Mouse (Mus musculus) liver, embryonic 14.5 days (tissue): Measurements from ENCODE around the gene Adap2. TPM values are rescaled to one million over a fixed set of nuclear protein-coding genes. Genes with fewer than 3 reads are reported as not detected.

Experiments used
- ATAC-seq: fragments of 200-750 bp; cut with Nextera tagmentation; 2 replicates; pipeline ENCODE4 v1.8.0; 2017; ENCODE audit warnings: moderate number of reproducible peaks, mild to moderate bottlenecking, moderate library complexity; ENCODE audit not compliant: insufficient read depth
- DNase-seq, 3 experiments: peaks; one replicate each; pipeline ENCODE4 v3.0.0-alpha.2; 2012 to 2013; ENCODE audit warnings: low read depth in 3 of 3, low spot score in 3 of 3
- H3K27ac ChIP-seq: fragments of 300-500 bp; sonication (generic); 2 replicates; pipeline ENCODE4 v1.5.1; 2014; ENCODE audit warnings: moderate library complexity, mild to moderate bottlenecking, control low read depth, inconsistent platforms
- H3K27me3 ChIP-seq: fragments of 300-500 bp; sonication (generic); 2 replicates; pipeline ENCODE4 v1.6.1; 2014; ENCODE audit warnings: mild to moderate bottlenecking, low read length, moderate library complexity; ENCODE audit not compliant: control insufficient read depth, insufficient read depth
- H3K36me3 ChIP-seq: fragments of 300-500 bp; sonication (generic); replicated peaks from 2 replicates; pipeline ENCODE4 v1.6.1; 2014; ENCODE audit warnings: low read depth; ENCODE audit not compliant: control insufficient read depth, insufficient read depth
- H3K4me1 ChIP-seq, 2 experiments: fragments of 200-500 bp in 1 of 2; fragments of 300-500 bp in 1 of 2; sonication (generic) in 1 of 2; replicated peaks; 2 replicates each; pipeline ENCODE4 v1.6.1; 2012 to 2014; ENCODE audit warnings: antibody characterized with exemption in 1 of 2, inconsistent platforms in 1 of 2, low read length in 1 of 2; ENCODE audit not compliant: control insufficient read depth in 2 of 2, insufficient read depth in 2 of 2
- H3K4me2 ChIP-seq: fragments of 300-500 bp; sonication (generic); 2 replicates; pipeline ENCODE4 v1.6.1; 2014; ENCODE audit warnings: low read depth, mild to moderate bottlenecking, control low read depth, moderate library complexity
- H3K4me3 ChIP-seq, 2 experiments: fragments of 200-500 bp in 1 of 2; fragments of 300-500 bp in 1 of 2; sonication (generic) in 1 of 2; 2 replicates each; pipeline ENCODE4 v1.5.1; 2012 to 2014; ENCODE audit warnings: low read depth in 2 of 2, low read length in 2 of 2, mild to moderate bottlenecking in 2 of 2, control low read depth in 1 of 2, inconsistent platforms in 1 of 2, moderate library complexity in 1 of 2; ENCODE audit not compliant: insufficient read depth in 1 of 2
- H3K9ac ChIP-seq: fragments of 300-500 bp; sonication (generic); replicated peaks from 2 replicates; pipeline ENCODE4 v1.6.1; 2014; ENCODE audit warnings: mild to moderate bottlenecking, control low read depth, moderate library complexity
- H3K9me3 ChIP-seq: fragments of 300-500 bp; sonication (generic); 2 replicates; pipeline ENCODE4 v1.6.1; 2016; ENCODE audit warnings: low read length, mixed read lengths; ENCODE audit not compliant: control insufficient read depth
- CTCF ChIP-seq: IDR thresholded peaks from 2 replicates; pipeline ENCODE4 v1.5.1; 2016; ENCODE audit warnings: antibody characterized with exemption, low read depth, control low read depth
- EP300 ChIP-seq: IDR thresholded peaks from 2 replicates; pipeline ENCODE4 v1.6.1; 2016; ENCODE audit warnings: antibody characterized with exemption, low read depth
- WGBS: fragments of 180-500 bp; shearing (Covaris S2); extraction: QIAGEN DNeasy Blood & Tissue Kit; methylation state at CpG from one replicate; pipeline ENCODE4 v1.1.7; 2014; ENCODE audit not compliant: insufficient replicate concordance; 5-methylcytosine and 5-hydroxymethylcytosine counted together
- polyA plus RNA-seq, 2 experiments: library from polyadenylated mRNA; depleted of rRNA in 1 of 2; stranded (reverse) in 1 of 2; unstranded in 1 of 2; fragments of >200 nt; fragmentation: Nextera tagmentation in 1 of 2; extraction: Ambion mirVana in 1 of 2; gene quantifications; 2 replicates each; pipeline versions ENCODE4 v1.2.1 to v1.2.3; 2012 to 2014

The Adap2 gene
- polyA plus RNA-seq, 2 experiments, result 2.4 to 3.9 TPM

DNA sequence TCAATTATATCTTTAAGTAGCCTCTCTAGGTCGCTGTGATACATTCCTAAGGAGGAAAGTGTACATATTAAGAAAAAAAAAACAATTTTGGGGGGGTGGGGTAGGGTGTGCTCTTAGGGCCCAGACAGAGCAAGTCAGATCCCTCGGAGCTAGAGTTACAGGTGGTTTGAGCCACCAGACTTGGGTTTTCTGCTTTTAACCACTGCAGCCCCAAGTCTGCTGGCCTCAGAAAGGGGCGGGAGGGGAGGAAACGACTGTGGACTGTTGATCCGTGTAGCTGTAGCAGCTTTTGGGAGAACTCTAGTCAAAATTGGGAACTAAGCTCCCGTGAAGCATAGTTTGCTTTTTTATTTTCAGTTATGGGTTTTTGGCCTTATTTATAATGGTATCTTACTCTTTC lies 56.4 kb downstream of the Adap2 start:
- Histone ChIP-seq H3K4me1 (peaks cover 3 to 8% of the 10 kb centered on the region in 2 experiments), H3K4me2 (peak overlapping the region; percentile 89), H3K4me3 (peak overlapping the region; percentile 44 to 97; a peak in 3 of 4 replicates), H3K9ac (peak overlapping the region; percentile 94), H3K27me3 (no peaks in the 10 kb centered on the region), H3K9me3 (no peaks in the 10 kb centered on the region), H3K27ac (no peak overlapping the region), H3K36me3 (no peaks in the 10 kb centered on the region)
- ATAC-seq, result no peak
- TF ChIP-seq EP300, result no peak
- no peak for TF ChIP-seq CTCF
- WGBS, result 15% methylated on average over 6 of the region's 6 CpGs
- DNase-seq, result no peak

DNA sequence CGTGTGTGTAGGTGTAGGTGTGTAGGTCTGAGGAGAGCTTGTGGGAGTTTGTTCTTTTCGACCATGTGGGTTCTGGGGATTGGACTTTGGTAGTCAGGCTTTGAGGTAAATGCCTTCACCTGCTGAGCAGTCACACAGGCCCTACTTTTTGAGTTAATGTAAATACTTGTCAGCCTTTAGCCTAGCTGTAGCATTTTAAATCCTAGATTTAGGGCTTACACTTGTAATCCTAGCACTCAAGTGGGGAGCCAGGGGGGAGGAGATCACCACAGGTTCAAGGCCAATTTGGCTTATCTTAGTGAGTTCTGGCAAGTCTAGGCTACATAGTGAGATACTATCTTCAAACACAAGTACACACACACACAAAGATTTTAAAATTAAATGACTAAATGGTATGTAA lies 58.4 kb downstream of the Adap2 start:
- H3K4me3 ChIP-seq, result no peak overlapping the region
- H3K4me1 ChIP-seq, result peaks cover 3 to 8% of the 10 kb centered on the region in 2 experiments
- no peak for TF ChIP-seq CTCF
- TF ChIP-seq EP300, result no peak
- no peak overlapping the region for H3K9ac ChIP-seq
- DNase-seq (no peak), ATAC-seq (no peak)
- H3K27me3 ChIP-seq, result no peaks in the 10 kb centered on the region
- H3K4me2 ChIP-seq, result no peak overlapping the region
- H3K36me3 ChIP-seq, result no peaks in the 10 kb centered on the region
- no peaks in the 10 kb centered on the region for H3K9me3 ChIP-seq
- 81% methylated on average over 2 of the region's 2 CpGs for WGBS
- no peak overlapping the region for H3K27ac ChIP-seq

DNA sequence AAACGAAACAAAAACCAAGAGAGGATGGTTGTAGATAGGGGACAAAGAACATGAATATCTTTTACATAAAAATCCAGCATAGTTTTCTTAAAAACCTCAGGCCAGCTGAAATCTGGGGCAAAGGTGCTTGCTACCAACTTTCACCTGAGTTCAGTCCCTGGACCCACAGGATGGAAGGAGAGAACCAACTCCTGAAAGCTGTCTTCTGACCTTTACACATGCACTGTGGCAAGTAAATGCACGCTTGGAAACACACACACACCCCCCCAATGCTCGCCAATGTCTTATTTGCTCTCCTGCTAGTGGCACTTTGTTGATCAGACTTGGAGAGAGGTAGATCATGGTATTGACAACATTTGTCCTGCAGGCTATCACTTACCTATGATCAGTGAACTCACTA lies 61.4 kb downstream of the Adap2 start:
- no peak overlapping the region for H3K27ac ChIP-seq
- peaks cover 2 to 4% of the 10 kb centered on the region in 2 experiments for H3K4me1 ChIP-seq
- 57% methylated on average over 3 of the region's 3 CpGs for WGBS
- H3K9me3 ChIP-seq, result no peaks in the 10 kb centered on the region
- DNase-seq, result no peak
- H3K4me3 ChIP-seq, result no peak overlapping the region
- no peaks in the 10 kb centered on the region for H3K36me3 ChIP-seq
- ATAC-seq, result no peak
- no peak overlapping the region for H3K4me2 ChIP-seq
- no peaks in the 10 kb centered on the region for H3K27me3 ChIP-seq
- no peak overlapping the region for H3K9ac ChIP-seq
- TF ChIP-seq EP300 (no peak), CTCF (no peak)

DNA sequence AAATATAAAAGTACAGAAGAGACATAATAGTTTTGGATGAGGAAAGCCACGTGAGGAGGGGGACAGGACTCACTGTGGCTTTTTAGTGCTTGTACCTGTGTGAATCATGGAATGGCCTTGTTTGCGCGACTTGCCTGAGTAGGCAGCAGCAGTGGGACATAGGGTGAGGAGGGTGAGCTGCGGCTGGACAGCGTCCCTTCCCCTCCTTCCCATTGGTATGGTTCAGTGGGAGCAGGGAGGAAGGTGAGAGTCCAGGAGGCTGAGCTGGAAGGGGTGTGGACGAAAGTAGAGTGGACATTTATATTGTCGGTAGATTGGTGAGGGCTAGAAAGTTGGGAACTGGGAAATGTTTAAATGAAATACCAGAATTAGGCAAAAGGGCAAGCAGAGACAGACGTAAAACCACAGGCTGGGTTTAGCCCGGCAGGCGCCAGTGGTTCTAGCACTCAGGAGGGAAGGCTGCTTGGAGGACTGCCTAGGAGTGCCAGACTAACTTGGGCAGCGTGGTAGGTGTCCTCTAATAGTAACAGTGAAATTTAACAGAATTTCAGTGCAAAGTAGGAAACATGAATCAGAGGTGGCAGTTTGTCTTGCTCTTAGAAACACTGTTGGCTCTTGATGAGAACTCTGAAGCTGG lies 64.9 kb downstream of the Adap2 start:
- no peaks in the 10 kb centered on the region; a peak in 1 of 4 replicates for H3K4me1 ChIP-seq
- no peaks in the 10 kb centered on the region for H3K36me3 ChIP-seq
- TF ChIP-seq CTCF (no peak), EP300 (no peak)
- ATAC-seq (no peak), DNase-seq (no peak)
- H3K9ac ChIP-seq, result no peak overlapping the region
- no peak overlapping the region for H3K4me3 ChIP-seq
- H3K27ac ChIP-seq, result no peak overlapping the region
- WGBS, result 76% methylated on average over 11 of the region's 11 CpGs
- H3K27me3 ChIP-seq, result no peaks in the 10 kb centered on the region
- no peaks in the 10 kb centered on the region for H3K9me3 ChIP-seq
- H3K4me2 ChIP-seq, result no peak overlapping the region

Other genes starting within 250 kb of the Adap2 start
- gene Utp6, start 191.7 kb upstream of the Adap2 start, polyA plus RNA-seq (2012; rRNA removed), result 6.2 and 11.1 TPM in 2 replicates
- gene Utp6, start 191.7 kb upstream of the Adap2 start, polyA plus RNA-seq (2014; fragmentation: Nextera tagmentation; extraction: Ambion mirVana), result 23.2 and 30.1 TPM in 2 replicates
- 14.9 and 23.2 TPM in 2 replicates for gene Suz12, start 161.0 kb upstream of the Adap2 start, polyA plus RNA-seq (2012; rRNA removed)
- 18.1 and 19.2 TPM in 2 replicates for gene Suz12, start 161.0 kb upstream of the Adap2 start, polyA plus RNA-seq (2014; fragmentation: Nextera tagmentation; extraction: Ambion mirVana)
- gene Crlf3, start 73.1 kb upstream of the Adap2 start, polyA plus RNA-seq (2012; rRNA removed), result 32.4 and 49.4 TPM in 2 replicates
- 81.1 and 84.2 TPM in 2 replicates for gene Crlf3, start 73.1 kb upstream of the Adap2 start, polyA plus RNA-seq (2014; fragmentation: Nextera tagmentation; extraction: Ambion mirVana)
- gene Atad5, start 64.7 kb upstream of the Adap2 start, polyA plus RNA-seq (2012; rRNA removed), result 7.1 and 10.9 TPM in 2 replicates
- gene Atad5, start 64.7 kb upstream of the Adap2 start, polyA plus RNA-seq (2014; fragmentation: Nextera tagmentation; extraction: Ambion mirVana), result 11.6 and 11.8 TPM in 2 replicates
- gene Tefm, start 11.9 kb upstream of the Adap2 start, polyA plus RNA-seq (2012; rRNA removed), result 6.1 and 7.5 TPM in 2 replicates
- gene Tefm, start 11.9 kb upstream of the Adap2 start, polyA plus RNA-seq (2014; fragmentation: Nextera tagmentation; extraction: Ambion mirVana), result 12.5 and 14.2 TPM in 2 replicates
- 1.7 and 2.2 TPM in 2 replicates for gene Rnf135, start 29.7 kb downstream of the Adap2 start, polyA plus RNA-seq (2012; rRNA removed)
- 2.5 and 3.4 TPM in 2 replicates for gene Rnf135, start 29.7 kb downstream of the Adap2 start, polyA plus RNA-seq (2014; fragmentation: Nextera tagmentation; extraction: Ambion mirVana)
- gene Rhot1, start 54.9 kb downstream of the Adap2 start, polyA plus RNA-seq (2012; rRNA removed), result 8.3 and 11.6 TPM in 2 replicates
- gene Rhot1, start 54.9 kb downstream of the Adap2 start, polyA plus RNA-seq (2014; fragmentation: Nextera tagmentation; extraction: Ambion mirVana), result 21.6 and 25.6 TPM in 2 replicates
- gene Rhbdl3, start 146.8 kb downstream of the Adap2 start, polyA plus RNA-seq (2012; rRNA removed), result 0.04 and 0.09 TPM in 2 replicates
- gene Rhbdl3, start 146.8 kb downstream of the Adap2 start, polyA plus RNA-seq (2014; fragmentation: Nextera tagmentation; extraction: Ambion mirVana), result 0.03 TPM in 1 of 2 replicates, not detected in the other
- gene 5730455P16Rik, start 223.9 kb downstream of the Adap2 start, polyA plus RNA-seq (2012; rRNA removed), result 1.6 and 2.4 TPM in 2 replicates
- gene 5730455P16Rik, start 223.9 kb downstream of the Adap2 start, polyA plus RNA-seq (2014; fragmentation: Nextera tagmentation; extraction: Ambion mirVana), result 5.0 and 5.1 TPM in 2 replicates
- gene Zfp207, start 229.2 kb downstream of the Adap2 start, polyA plus RNA-seq (2012; rRNA removed), result 65.7 and 79.3 TPM in 2 replicates
- 106 and 109 TPM in 2 replicates for gene Zfp207, start 229.2 kb downstream of the Adap2 start, polyA plus RNA-seq (2014; fragmentation: Nextera tagmentation; extraction: Ambion mirVana)